Mouse (Mus musculus): ENCODE results near the gene Rbms1.

The Rbms1 gene

GRCm38 (mm10) chr2:60804763-60805162 is 158.2 kb downstream of the Rbms1 start:
- DNase-seq = no peak

DNA sequence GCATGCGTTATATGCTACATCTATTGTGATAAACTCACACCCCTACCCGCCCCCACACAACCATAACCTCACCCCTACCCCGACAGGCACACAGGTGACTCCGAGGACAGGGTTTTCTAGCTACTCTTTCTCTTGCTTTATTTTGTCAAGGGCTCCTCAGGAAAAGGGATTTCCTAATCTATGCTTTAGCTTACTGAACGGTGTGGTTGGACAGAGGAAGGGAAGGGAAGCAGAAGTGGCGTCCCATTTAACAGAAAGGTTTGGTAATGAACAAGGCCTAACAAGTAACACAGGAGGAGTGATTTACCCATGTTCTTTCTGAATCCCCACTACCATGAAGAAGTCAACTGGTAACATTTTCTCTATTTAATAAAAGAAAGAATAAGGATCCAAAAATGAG is 159.6 kb downstream of the Rbms1 start:
- DNase-seq = no peak

GRCm38 (mm10) chr2:60802828-60803227 is 160.2 kb downstream of the Rbms1 start:
- no peak for DNase-seq

GRCm38 (mm10) chr2:60802191-60802590 is 160.8 kb downstream of the Rbms1 start:
- no peak for DNase-seq

- DNase-seq = no peak
Observed at GRCm38 (mm10) chr2:60801571-60802155, 161.3 kb downstream of the Rbms1 start.

- DNase-seq = no peak
Observed at GRCm38 (mm10) chr2:60800921-60801558, 162.0 kb downstream of the Rbms1 start.

GRCm38 (mm10) chr2:60799816-60800215 is 163.2 kb downstream of the Rbms1 start:
- DNase-seq = no peak

- DNase-seq = no peak
Observed at GRCm38 (mm10) chr2:60798767-60799529, 164.0 kb downstream of the Rbms1 start.

GRCm38 (mm10) chr2:60796969-60797669 is 165.9 kb downstream of the Rbms1 start:
- no peak for DNase-seq

DNA sequence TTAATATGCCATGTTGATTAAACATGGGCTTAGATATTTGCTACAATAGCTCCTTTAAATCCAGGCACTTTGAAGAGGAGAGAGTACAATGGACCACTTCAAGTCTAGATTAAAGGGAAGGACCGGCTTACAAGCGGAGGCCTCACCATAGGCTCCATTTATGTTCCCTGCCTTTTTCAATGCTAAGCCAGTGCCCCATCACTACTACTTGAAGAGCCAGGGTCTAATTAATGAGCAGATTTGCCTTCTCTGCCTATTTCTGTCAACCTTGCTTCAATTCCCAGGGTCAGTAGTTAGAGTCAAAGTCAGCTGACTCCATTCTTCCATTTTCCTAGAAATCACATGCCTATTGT is 166.4 kb downstream of the Rbms1 start:
- no peak for DNase-seq

DNA sequence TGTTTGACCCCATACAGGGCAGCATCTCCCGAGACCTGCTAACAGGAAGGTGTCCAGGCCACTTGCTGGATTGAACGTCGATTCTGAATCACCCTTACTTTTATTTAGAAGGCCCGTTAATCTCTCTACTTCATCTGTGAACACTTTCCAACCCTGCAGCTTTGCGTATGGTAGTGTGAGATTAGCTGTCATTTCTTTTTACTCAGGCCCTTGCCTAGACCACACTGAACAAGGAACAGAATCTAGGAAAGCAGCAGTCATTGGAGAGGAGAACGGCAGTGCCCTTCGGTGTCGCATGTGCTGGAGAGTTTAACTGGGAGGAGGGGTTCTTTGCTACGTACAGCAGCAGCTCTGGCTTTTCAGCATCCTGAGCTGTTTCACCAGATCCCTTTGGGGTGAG is 167.1 kb downstream of the Rbms1 start:
- DNase-seq = no peak

- DNase-seq = no peak
Observed at GRCm38 (mm10) chr2:60792506-60792905, 170.5 kb downstream of the Rbms1 start.

GRCm38 (mm10) chr2:60789126-60789525 is 173.9 kb downstream of the Rbms1 start:
- no peak for DNase-seq

- DNase-seq = no peak
Observed at GRCm38 (mm10) chr2:60788173-60788908, 174.7 kb downstream of the Rbms1 start.

- peak; percentile 19 for DNase-seq
Observed at GRCm38 (mm10) chr2:60787088-60787487, 175.9 kb downstream of the Rbms1 start.

GRCm38 (mm10) chr2:60786289-60786688 is 176.7 kb downstream of the Rbms1 start:
- no peak for DNase-seq

- DNase-seq = peak; percentile 21
Observed at GRCm38 (mm10) chr2:60774501-60774900, 188.5 kb downstream of the Rbms1 start.

DNA sequence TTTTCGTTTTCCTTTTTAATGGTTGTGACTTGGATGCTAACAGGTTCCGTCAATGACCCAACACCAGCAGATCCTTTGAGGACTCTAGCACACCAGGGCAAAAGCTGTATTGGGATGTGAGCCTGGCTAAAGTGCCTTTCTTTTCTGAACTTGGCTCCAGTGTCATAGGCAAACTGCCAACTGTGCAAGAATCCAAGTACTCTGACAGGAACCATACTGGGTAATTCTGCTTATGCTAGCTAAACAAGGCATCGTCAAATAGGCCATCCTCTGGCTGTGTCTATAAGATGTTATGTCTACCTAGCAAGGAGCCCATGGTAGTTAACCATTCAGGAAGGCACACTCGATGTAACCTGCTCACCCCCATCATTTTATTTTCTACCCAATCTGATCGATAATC is 189.4 kb downstream of the Rbms1 start:
- no peak for DNase-seq

DNA sequence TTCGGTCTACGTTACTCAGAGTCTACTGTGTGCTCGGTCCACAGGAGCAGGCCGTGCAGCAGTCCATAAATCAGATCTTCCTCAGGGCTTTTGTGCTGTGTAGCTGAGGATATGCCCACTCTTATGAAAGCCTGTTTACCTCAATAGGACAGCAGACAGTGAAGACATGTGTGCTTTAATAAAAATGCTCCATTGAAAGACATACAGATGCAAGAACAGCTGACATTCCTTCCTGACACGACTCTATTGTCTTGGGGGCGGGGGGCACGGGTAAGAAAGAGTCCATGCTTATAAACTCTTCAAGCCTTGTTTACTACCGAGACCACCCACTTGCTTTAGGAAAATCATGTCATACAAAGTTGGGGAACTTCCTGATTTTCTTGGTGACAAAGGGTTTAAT is 196.6 kb downstream of the Rbms1 start:
- DNase-seq = no peak

DNA sequence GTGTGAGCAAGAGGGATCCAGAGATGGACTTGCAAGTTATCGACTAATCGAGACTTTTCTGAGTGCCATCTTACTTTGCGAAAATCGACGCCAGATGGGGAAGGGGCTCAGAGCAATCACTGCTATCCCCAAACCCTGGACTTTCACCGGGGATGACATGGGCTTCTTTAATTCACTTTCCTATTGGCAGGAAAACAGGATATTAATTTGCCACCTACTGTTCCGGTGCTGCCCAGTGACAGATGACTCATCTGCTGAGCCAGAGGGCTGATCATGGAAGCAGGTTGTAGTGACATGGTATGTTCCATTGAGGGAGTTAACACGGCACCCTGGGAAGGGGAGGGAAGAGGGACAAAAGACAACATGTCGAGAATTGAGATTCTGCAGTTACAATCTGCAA is 206.8 kb downstream of the Rbms1 start:
- no peak for DNase-seq

GRCm38 (mm10) chr2:60755101-60755500 is 207.9 kb downstream of the Rbms1 start:
- no peak for DNase-seq

DNA sequence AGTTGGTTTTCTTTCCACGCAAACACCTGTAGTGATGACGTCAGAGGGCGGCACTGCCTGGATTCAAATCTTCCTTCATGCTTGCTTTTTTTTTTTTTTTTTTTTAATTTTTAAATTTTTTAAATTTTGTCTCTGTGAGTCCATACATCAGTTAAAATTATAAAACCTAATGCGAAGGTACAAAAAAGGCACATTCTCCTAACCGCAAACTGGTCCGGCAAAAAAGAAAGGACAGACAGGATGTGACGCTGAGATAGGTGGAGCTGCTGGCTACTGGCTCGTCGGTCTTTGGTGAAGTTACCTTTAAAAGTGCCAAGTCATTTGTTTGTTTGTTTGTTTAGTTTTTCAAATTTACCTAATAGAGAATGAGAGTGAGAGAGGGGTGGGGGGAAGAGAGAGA is 211.7 kb downstream of the Rbms1 start:
- DNase-seq = no peak

GRCm38 (mm10) chr2:60750591-60750990 is 212.4 kb downstream of the Rbms1 start:
- no peak for DNase-seq
